Mouse (Mus musculus): ENCODE measurements at regions not wholly inside any gene's neighbourhood (a gene's known extent, or its start where the extent isn't known, plus 50 kb on each side); places are given as distances from the start of the nearest gene placed in this dataset.

DNA sequence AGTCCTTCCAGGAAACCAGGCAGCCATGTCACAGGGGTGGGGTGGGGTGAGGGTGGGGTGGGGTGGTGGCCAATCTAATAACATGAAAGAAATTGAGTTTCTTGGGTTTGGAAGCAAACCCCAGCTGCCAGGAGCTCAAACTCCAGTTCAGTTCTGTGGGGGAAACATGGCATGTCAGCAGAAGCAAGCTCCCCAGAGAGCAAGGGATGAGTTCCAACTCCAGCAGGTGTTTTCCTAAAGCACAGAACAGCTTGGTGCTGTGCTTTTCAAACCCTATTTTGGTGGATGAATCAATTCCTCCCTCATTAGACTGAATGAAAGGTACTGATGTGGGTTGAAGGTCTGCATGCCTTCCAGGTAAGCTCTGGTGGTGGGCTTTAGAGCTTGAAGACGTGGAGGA is 77.8 kb upstream of the Kcnd3 start:
- no peak overlapping the region for H3K4me2 ChIP-seq (ENCODE audit: insufficient read depth, low read depth, poor library complexity, severe bottlenecking)
- no peak for TF ChIP-seq MAFK (IDR thresholded peaks at IDR 0.05; ENCODE audit: insufficient replicate concordance, low read length)
- TF ChIP-seq MEF2A (IDR thresholded peaks at IDR 0.05; ENCODE audit: borderline replicate concordance, low read depth, low read length) = no peak
- no peak for TF ChIP-seq SIN3A (IDR thresholded peaks at IDR 0.05; ENCODE audit: low read length)
- no peak for TF ChIP-seq TBP (conservative IDR thresholded peaks at IDR 0.05; ENCODE audit: low read depth, low read length)
- no peak for TF ChIP-seq ZKSCAN1 (IDR thresholded peaks at IDR 0.05; ENCODE audit: borderline replicate concordance, low read depth, low read length)
- no peak for TF ChIP-seq POLR2AphosphoS2 (IDR thresholded peaks at IDR 0.05; ENCODE audit: low read depth, low read length)
- no peak for TF ChIP-seq NRF1 (IDR thresholded peaks at IDR 0.05; ENCODE audit: low read depth, low read length)
- TF ChIP-seq ZNF384 (IDR thresholded peaks at IDR 0.05; ENCODE audit: low read depth, low read length) = no peak
- no peak for TF ChIP-seq SMC3 (IDR thresholded peaks at IDR 0.05; ENCODE audit: low read depth, low read length)
- TF ChIP-seq UBTF (IDR thresholded peaks at IDR 0.05; ENCODE audit: low read depth, low read length) = no peak
- TF ChIP-seq KAT2A (IDR thresholded peaks at IDR 0.05; ENCODE audit: insufficient replicate concordance, low read length) = no peak
- TF ChIP-seq TCF12 (IDR thresholded peaks at IDR 0.05; ENCODE audit: low read depth, low read length) = no peak
- no peak for TF ChIP-seq USF2 (conservative IDR thresholded peaks at IDR 0.05; ENCODE audit: low read depth, low read length)
- no peak for TF ChIP-seq EP300 (IDR thresholded peaks at IDR 0.05; ENCODE audit: low read length)
- no peak for TF ChIP-seq MXI1 (IDR thresholded peaks at IDR 0.05; ENCODE audit: low read depth, low read length)
- H3K4me3 ChIP-seq (replicated peaks in 1 of 3; ENCODE audit: low read depth in 2 of 3, low read length in 2 of 3, poor library complexity in 1 of 3) = no peak overlapping the region
- no peaks in the 10 kb centered on the region for H3K9me3 ChIP-seq (replicated peaks; ENCODE audit: low read length)
- in situ Hi-C loops (cut with MboI; ENCODE audit: low pct_ligation_motif_present, low pct_unique_long_range_greater_than_20kb, low sequenced_read_pairs) (no loop called here), dilution Hi-C loops (cut with MboI; ENCODE audit: extremely low pct_ligation_motif_present, extremely low pct_unique_long_range_greater_than_20kb, low sequenced_read_pairs) (no loop called here)
- H3K4me1 ChIP-seq (ENCODE audit: control insufficient read depth in 1 of 2, insufficient read depth in 2 of 2) = peaks cover 4% of the 10 kb centered on the region in 2 experiments; a peak in 3 of 4 replicates
- H3K9ac ChIP-seq (ENCODE audit: insufficient read depth, low read depth) = no peak overlapping the region
- no peaks in the 10 kb centered on the region for H3K36me3 ChIP-seq (replicated peaks in 1 of 2; ENCODE audit: control insufficient read depth in 1 of 2, insufficient read depth in 1 of 2, low read length in 1 of 2)
- no peak for DNase-seq (ENCODE audit: extremely low read depth)
- H3K79me2 ChIP-seq (replicated peaks; ENCODE audit: control insufficient read depth, extremely low read depth, insufficient read depth, poor library complexity, severe bottlenecking) = no peaks in the 10 kb centered on the region
- peaks cover 48% of the 10 kb centered on the region for H3K27me3 ChIP-seq (replicated peaks)
- no peak overlapping the region for H3K27ac ChIP-seq (ENCODE audit: insufficient read depth, low read depth)

DNA sequence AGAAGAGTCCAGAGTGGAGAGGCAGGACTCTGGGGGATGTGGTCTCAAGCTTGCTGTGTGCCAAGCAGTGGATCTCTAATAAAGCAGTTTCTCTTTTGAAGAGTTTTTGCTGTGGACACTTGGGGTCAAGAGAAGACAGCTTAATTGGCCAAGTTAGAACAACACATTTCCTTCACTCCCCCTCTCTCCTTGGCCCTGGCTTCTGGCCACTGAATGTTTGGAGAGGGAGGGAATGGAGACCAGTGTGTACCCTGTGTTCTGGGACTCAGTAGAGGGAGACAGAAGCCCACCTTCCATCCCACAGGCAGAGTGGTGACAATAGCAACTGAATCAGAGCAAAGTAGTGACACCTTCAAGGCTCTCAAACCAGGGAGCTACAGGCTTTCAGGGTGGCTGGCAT is 77.3 kb upstream of the Kcnd3 start:
- Histone ChIP-seq H3K36me3 (replicated peaks in 1 of 2; ENCODE audit: control insufficient read depth in 1 of 2, insufficient read depth in 1 of 2, low read length in 1 of 2) (no peaks in the 10 kb centered on the region), H3K4me2 (ENCODE audit: insufficient read depth, low read depth, poor library complexity, severe bottlenecking) (no peak overlapping the region), H3K4me3 (replicated peaks in 1 of 3; ENCODE audit: low read depth in 2 of 3, low read length in 2 of 3, poor library complexity in 1 of 3) (no peak overlapping the region), H3K4me1 (ENCODE audit: control insufficient read depth in 1 of 2, insufficient read depth in 2 of 2) (peaks cover 7 to 9% of the 10 kb centered on the region in 2 experiments; a peak in 3 of 4 replicates), H3K9me3 (replicated peaks; ENCODE audit: low read length) (no peaks in the 10 kb centered on the region), H3K79me2 (replicated peaks; ENCODE audit: control insufficient read depth, extremely low read depth, insufficient read depth, poor library complexity, severe bottlenecking) (no peaks in the 10 kb centered on the region), H3K27ac (ENCODE audit: insufficient read depth, low read depth) (no peak overlapping the region), H3K27me3 (replicated peaks) (peaks cover 43% of the 10 kb centered on the region), H3K9ac (ENCODE audit: insufficient read depth, low read depth) (no peak overlapping the region)
- DNase-seq (ENCODE audit: extremely low read depth) = no peak
- dilution Hi-C loops (cut with MboI; ENCODE audit: extremely low pct_ligation_motif_present, extremely low pct_unique_long_range_greater_than_20kb, low sequenced_read_pairs) = no loop called here
- TF ChIP-seq MAFK (IDR thresholded peaks at IDR 0.05; ENCODE audit: insufficient replicate concordance, low read length) (no peak), MAZ (IDR thresholded peaks at IDR 0.05; ENCODE audit: low read depth, low read length) (no peak), USF2 (conservative IDR thresholded peaks at IDR 0.05; ENCODE audit: low read depth, low read length) (no peak), SIN3A (IDR thresholded peaks at IDR 0.05; ENCODE audit: low read length) (no peak), RCOR1 (conservative IDR thresholded peaks at IDR 0.05; ENCODE audit: low read depth, low read length) (no peak), SMC3 (IDR thresholded peaks at IDR 0.05; ENCODE audit: low read depth, low read length) (no peak), IRF4 (IDR thresholded peaks at IDR 0.05; ENCODE audit: low read depth, low read length) (no peak), USF1 (IDR thresholded peaks at IDR 0.05; ENCODE audit: low read depth, low read length) (no peak), ZNF384 (IDR thresholded peaks at IDR 0.05; ENCODE audit: low read depth, low read length) (no peak), EP300 (IDR thresholded peaks at IDR 0.05; ENCODE audit: low read length) (no peak), TCF12 (IDR thresholded peaks at IDR 0.05; ENCODE audit: low read depth, low read length) (no peak), UBTF (IDR thresholded peaks at IDR 0.05; ENCODE audit: low read depth, low read length) (no peak), MYC (IDR thresholded peaks at IDR 0.05; ENCODE audit: low read depth, low read length) (no peak), MAX (IDR thresholded peaks at IDR 0.05; ENCODE audit: low read length) (no peak), CTCF (conservative IDR thresholded peaks at IDR 0.05 in 1 of 2, IDR thresholded peaks at IDR 0.05 in 1 of 2; ENCODE audit: low read depth in 2 of 2, low read length in 2 of 2) (no peak), NRF1 (IDR thresholded peaks at IDR 0.05; ENCODE audit: low read depth, low read length) (no peak), JUN (IDR thresholded peaks at IDR 0.05; ENCODE audit: insufficient read depth, low read depth, low read length) (no peak), ZC3H11A (IDR thresholded peaks at IDR 0.05; ENCODE audit: low read depth, low read length) (no peak)
- in situ Hi-C loops (cut with MboI; ENCODE audit: low pct_ligation_motif_present, low pct_unique_long_range_greater_than_20kb, low sequenced_read_pairs) = no loop called here
